Mouse (Mus musculus) brain, embryonic 14.5 days (tissue): Measurements from ENCODE around the gene Zfp64.

Experiments used
- CTCF ChIP-seq: fragments of 200-500 bp; IDR thresholded peaks from 2 replicates; pipeline ENCODE4 v1.5.1; 2012; ENCODE audit warnings: inconsistent platforms, mild to moderate bottlenecking, moderate library complexity, borderline replicate concordance; ENCODE audit not compliant: insufficient read depth, insufficient read length; ENCODE audit errors: extremely low read depth
- POLR2A ChIP-seq: fragments of 200-500 bp; IDR thresholded peaks from 2 replicates; pipeline ENCODE4 v1.6.1; 2012; ENCODE audit warnings: mild to moderate bottlenecking, inconsistent platforms, borderline replicate concordance; ENCODE audit not compliant: poor library complexity, insufficient read depth, insufficient read length, severe bottlenecking; ENCODE audit errors: extremely low read depth

DNA sequence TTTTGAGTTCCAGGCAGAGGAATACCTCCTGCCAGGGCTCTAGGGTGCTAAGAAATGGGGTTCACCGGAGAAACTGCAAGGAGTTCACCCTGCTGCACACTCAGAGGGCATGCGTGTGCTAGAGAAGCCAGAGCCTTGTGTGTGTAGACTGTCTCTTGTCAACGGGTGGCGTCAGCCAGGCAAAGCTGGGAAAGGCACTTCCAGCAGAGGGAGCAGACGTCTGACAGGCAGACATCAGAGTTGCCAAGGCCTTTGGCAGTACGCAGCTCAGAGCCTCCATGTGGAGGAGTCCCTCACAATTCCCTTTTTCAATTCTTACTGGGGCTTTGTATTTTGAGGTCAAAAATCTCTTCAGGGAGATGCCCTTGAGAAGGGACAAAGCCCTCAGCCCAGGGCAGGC lies 6.9 kb downstream of the Zfp64 start:
- TF ChIP-seq CTCF (no peak), POLR2A (no peak)
